Mouse (Mus musculus) lung, adult 18-20 months (tissue): Measurements from ENCODE around the gene Vps16.
A peak's percentile ranks its signal among the peaks of the same experiment; 100 is the strongest.

Source experiments
- DNase-seq, 2 experiments: peaks; one replicate each; pipeline ENCODE4 v3.0.0; 2022; ENCODE audit warnings: mixed read lengths in 2 of 2

Vps16 gene

DNA sequence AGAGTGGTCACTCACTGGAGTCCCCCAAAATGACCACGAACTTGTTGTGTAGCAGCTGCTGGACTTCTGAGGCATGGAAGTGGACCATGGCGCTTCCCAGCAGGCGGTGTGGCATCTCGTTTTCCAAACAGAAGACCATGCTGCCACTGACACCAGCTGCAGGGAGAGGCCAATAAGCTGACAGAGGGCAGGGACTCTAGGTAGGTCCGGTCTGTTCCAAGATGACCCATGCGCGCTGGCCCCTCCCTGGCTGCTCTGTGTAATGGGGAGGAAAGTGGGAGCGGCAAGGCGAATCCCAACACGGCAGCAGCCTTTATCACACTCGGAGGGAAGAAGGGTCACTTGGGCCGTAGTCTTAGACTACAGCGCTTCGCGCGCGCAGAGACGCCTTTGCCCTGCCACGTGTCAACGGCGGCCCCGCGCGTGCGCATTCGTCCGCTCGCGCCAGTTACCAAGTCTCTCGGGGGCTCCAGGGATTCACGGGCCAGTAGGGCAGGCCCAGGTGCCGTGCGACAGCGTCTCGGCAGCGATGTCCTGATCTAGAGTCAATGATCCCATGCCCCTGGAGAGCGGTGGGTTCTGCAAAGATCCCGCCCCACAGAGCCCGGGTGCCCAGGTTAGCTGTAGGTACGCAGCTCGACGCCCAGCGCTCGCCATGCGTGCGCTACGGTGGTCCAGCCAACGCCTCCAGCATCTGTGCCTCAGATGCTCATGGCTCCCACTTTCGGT lies 578 bp upstream of the Vps16 start:
- DNase-seq, result peak; percentile 69 to 72

GRCm38 (mm10) chr2:130425112-130425511 lies 973 bp downstream of the Vps16 start:
- DNase-seq, result no peak

DNA sequence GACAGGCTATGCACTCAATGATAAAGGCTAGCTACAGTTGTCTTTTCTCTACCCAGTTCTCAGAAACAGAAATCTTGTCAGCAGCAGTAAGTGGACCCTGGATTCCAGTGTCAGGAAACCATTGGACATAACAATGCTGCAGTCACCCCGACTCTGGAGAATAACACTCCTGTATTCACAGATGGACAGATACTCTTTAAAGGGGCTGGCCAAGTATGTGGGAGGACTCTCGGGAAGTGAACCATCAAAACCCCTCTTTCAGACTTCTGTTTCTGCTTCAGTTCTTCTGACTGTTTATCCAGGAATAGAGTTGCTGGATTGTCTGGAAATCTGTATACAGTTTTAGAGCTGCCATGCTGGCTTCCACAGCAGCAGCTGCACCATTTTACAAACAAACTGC lies 5.7 kb downstream of the Vps16 start:
- no peak for DNase-seq

DNA sequence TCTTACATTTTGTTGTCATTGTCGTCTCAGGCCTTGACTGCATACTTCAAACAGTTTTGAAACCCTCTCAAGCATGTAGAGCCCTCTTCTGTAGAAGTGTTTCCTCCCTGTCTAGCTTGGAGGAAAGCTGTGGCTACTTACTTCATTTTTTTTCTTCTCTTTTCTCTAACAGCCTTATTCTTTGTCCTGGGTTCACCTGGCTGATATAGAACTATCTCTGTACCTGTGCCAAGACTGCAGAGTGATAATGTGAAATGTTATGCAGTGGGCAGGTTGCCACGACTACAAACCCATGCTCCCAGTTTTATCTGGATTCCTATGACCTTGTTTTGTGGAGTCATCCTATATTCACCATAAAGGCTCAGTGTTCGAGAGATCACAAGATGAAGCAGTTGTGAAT lies 6.3 kb downstream of the Vps16 start:
- no peak for DNase-seq

GRCm38 (mm10) chr2:130432157-130432556 lies 8.0 kb downstream of the Vps16 start:
- no peak for DNase-seq

- peak in 1 of 2 experiments; percentile 54 for DNase-seq
These were observed 9.0 kb downstream of the Vps16 start for GRCm38 (mm10) chr2:130433152-130433551.

DNA sequence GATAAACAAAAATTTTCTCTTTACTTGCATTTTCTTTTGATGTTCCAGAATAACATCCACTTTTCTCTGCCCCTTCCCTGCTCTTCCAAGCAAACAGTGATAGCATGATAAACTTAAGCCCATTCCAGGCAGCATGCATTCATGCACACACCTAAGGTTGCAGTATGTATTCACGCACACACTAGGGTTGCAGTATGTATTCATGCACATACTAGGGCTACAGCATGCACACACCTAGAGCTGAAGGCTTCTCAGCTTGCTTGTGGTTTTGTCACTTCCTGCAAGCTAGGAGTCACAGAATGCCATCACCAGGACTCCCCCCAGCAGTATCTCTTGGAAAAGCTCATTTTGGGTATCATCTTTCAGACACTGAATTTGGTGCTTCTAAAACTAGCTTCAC lies 12.6 kb downstream of the Vps16 start:
- no peak for DNase-seq

DNA sequence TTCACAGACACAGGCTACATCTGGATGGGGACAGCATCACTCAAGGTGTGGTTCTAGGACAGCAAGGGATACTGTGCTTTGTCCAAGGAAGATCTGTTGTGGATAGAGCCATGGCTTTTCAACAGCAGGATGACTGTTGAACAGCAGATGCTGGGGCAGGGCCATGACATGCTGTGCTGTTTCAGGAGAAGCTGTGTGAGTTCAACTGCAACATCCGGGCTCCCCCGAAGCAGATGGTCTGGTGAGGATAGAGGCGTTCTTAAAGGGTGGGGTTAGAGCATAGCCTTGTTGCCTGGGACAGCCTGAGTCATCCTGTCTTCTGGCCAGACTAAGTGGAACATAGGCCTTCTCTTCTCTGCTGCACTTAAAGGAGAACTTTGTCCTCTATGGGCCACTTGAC lies 14.7 kb downstream of the Vps16 start:
- DNase-seq, result no peak

DNA sequence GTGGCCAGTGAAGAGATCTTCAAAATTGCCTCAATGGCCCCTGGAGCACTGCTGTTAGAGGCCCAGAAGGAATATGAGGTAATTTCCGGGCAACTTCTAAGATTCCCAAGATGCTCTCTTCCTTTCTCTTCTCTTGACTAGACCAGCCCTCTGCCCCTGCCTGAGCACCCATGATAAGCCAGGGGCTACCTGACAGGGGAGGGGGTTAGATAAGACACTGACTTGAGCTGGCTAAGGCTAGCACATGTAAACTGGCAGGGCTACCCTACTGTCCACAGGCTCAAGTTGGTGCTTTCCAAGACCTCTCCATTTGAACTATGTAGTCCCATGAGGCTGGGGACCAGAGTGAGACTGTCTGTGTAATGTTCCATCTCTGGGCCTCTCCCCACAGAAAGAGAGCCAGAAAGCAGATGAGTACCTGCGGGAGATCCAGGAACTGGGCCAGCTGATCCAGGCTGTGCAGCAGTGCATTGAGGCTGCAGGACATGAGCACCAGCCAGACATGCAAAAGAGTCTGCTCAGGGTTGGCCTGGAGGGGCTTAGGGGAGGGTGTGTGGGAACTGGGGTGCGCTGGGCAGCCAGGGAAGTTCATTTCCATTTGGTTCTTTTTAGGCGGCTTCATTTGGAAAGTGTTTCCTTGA lies 15.8 kb downstream of the Vps16 start:
- no peak for DNase-seq

DNA sequence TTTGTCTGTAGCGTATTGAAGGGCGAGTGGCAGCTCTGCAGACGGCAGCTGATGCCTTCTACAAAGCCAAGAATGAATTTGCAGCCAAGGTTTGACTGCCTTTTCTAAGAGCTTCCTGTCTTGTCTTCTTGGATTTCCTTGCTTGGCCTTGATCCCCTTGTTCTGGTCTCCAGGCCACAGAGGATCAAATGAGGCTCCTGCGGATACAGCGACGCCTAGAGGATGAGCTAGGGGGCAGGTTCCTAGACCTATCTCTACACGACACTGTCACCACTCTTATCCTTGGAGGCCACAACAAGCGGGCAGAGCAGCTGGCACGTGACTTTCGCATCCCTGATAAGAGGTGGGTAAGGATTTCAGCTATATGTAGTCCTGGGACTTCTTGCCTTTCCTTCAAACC lies 18.0 kb downstream of the Vps16 start:
- DNase-seq, result no peak

DNA sequence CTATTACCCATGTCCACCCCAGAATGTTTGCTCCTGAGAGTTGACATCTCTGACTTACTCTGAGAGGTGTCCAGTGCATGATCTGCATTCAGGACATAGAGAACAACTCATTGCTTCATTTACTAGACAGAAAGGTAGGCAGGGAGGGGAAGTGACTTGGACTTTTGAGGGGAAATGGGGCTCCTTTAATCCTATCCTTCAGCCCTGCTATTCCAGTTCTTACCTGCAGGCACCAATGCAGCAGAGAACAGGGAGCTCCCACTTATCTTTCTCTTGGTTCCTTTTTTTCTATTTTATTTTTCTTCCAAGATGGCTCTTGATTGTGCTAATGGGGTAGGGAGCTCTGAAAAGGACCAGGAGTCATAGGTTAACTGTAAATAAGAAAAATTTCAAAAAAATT lies 24.3 kb downstream of the Vps16 start:
- DNase-seq, result no peak

GRCm38 (mm10) chr2:130449021-130449793 lies 25.1 kb downstream of the Vps16 start:
- no peak for DNase-seq

GRCm38 (mm10) chr2:130449794-130450433 lies 25.8 kb downstream of the Vps16 start, which contains the start of gene Ptpra:
TSS of gene Ptpra (plus strand) at chr2:130450278.
- peak; percentile 89 to 90 for DNase-seq

DNA sequence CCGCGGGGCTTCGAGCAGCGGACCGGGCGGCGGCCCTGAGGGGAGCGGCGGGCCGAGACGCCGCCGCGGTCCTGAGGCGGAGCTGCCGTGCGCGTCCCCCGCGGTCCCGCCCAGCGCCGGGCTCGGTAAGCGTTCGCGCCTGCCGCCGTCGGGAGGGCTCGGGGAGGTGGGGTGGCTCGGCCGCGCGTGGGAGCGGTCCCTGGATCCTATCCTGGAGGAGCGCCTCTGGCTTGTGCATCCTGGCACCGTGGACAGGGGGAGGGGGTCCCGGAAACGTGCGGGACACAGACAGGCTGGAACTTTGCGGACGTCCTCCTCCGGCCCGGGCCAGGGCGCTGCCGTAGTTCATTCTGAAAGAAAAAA lies 26.3 kb downstream of the Vps16 start:
- peak; percentile 71 to 75 for DNase-seq

- DNase-seq, result no peak
These were observed 27.1 kb downstream of the Vps16 start for GRCm38 (mm10) chr2:130451086-130451726.

GRCm38 (mm10) chr2:130451727-130452090 lies 27.6 kb downstream of the Vps16 start:
- no peak for DNase-seq

- DNase-seq, result no peak
These were observed 28.1 kb downstream of the Vps16 start for GRCm38 (mm10) chr2:130452266-130452665.

DNA sequence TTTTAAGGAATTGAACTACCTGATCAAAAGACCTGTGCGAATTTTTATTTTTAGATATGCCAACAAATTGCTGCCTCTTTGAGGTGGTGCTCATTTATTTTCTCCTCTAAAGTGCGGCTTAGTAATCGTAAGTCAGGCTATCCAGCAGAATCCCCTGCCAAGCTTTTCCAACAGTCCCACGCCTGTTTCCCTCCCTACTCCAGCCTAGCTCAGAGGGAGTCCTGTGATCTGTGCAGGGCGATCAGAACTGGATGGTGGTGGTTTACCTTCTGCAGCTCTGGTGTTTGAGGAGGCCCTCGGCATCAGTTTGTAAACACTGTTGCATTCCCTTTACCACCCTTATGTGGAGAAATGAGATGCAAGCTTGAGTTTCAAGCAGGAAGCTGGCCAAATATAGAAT lies 29.3 kb downstream of the Vps16 start:
- DNase-seq, result no peak

DNA sequence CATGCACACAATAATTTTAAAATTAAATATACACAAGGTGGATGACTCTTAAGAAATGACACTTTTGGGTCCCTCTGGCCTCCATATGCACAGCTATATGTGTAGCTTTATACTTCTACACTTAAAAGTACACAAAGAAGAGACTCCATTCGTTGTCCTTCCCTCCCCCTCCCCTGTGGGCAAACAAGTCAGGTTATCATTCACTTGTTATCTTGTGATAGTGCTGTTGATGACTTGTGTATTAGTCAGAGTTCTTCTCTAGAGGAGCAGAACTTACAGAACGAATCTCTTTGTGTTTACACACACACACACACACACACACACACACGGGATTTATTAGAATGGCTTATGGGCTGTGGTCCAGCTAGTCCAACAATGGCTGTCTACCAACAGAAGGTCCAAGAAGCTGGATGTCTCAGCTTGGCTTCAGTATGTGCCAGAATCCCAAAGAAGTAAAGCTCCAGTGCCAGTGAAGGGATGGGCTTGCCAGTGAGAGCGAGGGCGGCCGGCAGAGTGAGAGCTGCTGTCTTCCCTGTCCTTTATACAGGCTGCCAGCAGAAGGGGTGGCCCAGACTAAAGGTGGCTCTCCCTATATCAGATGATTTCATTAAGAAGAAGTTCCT lies 30.7 kb downstream of the Vps16 start:
- DNase-seq, result no peak

DNA sequence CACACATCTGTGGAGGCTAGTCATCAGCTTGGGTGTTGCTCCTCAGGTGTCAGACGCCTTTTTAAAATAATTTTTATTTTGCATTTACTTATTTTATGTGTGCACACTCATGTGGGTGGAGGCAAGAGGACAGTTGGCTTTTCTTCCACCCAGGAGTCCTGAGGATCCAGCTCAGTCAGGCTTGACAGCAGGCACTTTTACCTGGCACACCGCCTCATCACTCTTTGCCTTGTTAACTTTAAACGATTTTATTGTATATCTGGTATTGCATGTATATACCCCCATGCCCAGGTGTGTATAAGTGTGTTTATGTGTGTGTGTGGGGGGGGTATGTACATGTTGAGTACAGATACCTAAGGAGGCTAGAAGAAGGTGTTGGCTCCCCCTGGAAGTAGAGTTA lies 33.7 kb downstream of the Vps16 start:
- DNase-seq, result no peak

GRCm38 (mm10) chr2:130459576-130459975 lies 35.4 kb downstream of the Vps16 start:
- no peak for DNase-seq

- DNase-seq, result no peak
These were observed 37.3 kb downstream of the Vps16 start for GRCm38 (mm10) chr2:130461287-130462071.
